Comparison of ENCODE assay signal across 10 mouse cellular contexts in genomic region chr12:72014355-72014776, GRCm38 (mm10). TPM values are rescaled to one million over a fixed set of nuclear protein-coding genes. Genes with fewer than 3 reads are reported as not detected.
DNase-seq lines count a peak whose midpoint lies in the region; ATAC-seq and TF ChIP-seq lines count a peak whose summit lies in the region.
"Had no signal": no experiment of that assay in that cellular context is flagged by ENCODE, and none has a peak within 500 bp of the region (broad histone marks: within the 10 kb centered on the region; RNA-seq: fewer than 3 reads in every experiment).

No protein-coding gene starts in this region.

- H3K4me3 ChIP-seq in hindbrain, postnatal 0 days (ENCODE audit: low read length): no peak overlapping the region
- no peak overlapping the region for H3K4me3 ChIP-seq in hindbrain, embryonic 14.5 days (replicated peaks; ENCODE audit: low read length)
- peak overlapping the region; percentile 27 for H3K4me3 ChIP-seq in brown adipose tissue, adult 24 weeks (ENCODE audit: insufficient read depth, low read depth, low read length)
- H3K4me3 ChIP-seq: hindbrain, embryonic 12.5 days; liver, embryonic 13.5 days had no signal

- 47% methylated on average over 10 of the region's 10 CpGs for WGBS in hindbrain, postnatal 0 days
- WGBS in hindbrain, embryonic 14.5 days: 59% methylated on average over 10 of the region's 10 CpGs

- no peaks in the 10 kb centered on the region for H3K9me3 ChIP-seq in hindbrain, postnatal 0 days (ENCODE audit: low read length)
- no peaks in the 10 kb centered on the region for H3K9me3 ChIP-seq in hindbrain, embryonic 14.5 days (ENCODE audit: control insufficient read depth, low read length)
- H3K9me3 ChIP-seq: hindbrain, embryonic 12.5 days; liver, embryonic 13.5 days had no signal

- DNase-seq in hindbrain, postnatal 0 days (ENCODE audit: low spot score): peak; percentile 27
- no peak for DNase-seq in hindbrain, embryonic 14.5 days (ENCODE audit: low spot score)
- DNase-seq in B cell, adult 2 months: peak; percentile 1 to 4
- DNase-seq in lung, postnatal 14 days: peak; percentile 7
- no peak for DNase-seq in liver
- DNase-seq in ovary, postnatal 10 days (ENCODE audit: low spot score): no peak
- DNase-seq: liver, embryonic 13.5 days had no signal

- H3K27me3 ChIP-seq in hindbrain, postnatal 0 days (ENCODE audit: insufficient read depth, low read length): no peaks in the 10 kb centered on the region
- no peaks in the 10 kb centered on the region for H3K27me3 ChIP-seq in hindbrain, embryonic 14.5 days (ENCODE audit: control insufficient read depth, insufficient read depth, low read length)
- H3K27me3 ChIP-seq: hindbrain, embryonic 12.5 days; liver, embryonic 13.5 days had no signal

- H3K36me3 ChIP-seq in hindbrain, postnatal 0 days (ENCODE audit: insufficient read depth, low read length): no peaks in the 10 kb centered on the region
- no peaks in the 10 kb centered on the region for H3K36me3 ChIP-seq in hindbrain, embryonic 14.5 days (replicated peaks; ENCODE audit: control insufficient read depth, insufficient read depth)
- H3K36me3 ChIP-seq: hindbrain, embryonic 12.5 days; liver, embryonic 13.5 days had no signal

- no peaks in the 10 kb centered on the region for H3K4me1 ChIP-seq in hindbrain, postnatal 0 days (ENCODE audit: insufficient read depth, low read length)
- H3K4me1 ChIP-seq in hindbrain, embryonic 14.5 days (replicated peaks; ENCODE audit: control insufficient read depth, insufficient read depth, low read length): no peaks in the 10 kb centered on the region
- H3K4me1 ChIP-seq in brown adipose tissue, adult 24 weeks (ENCODE audit: control insufficient read depth, insufficient read depth, insufficient read length, low read length): no peaks in the 10 kb centered on the region; the same call in 1 of the 2 replicates
- H3K4me1 ChIP-seq: hindbrain, embryonic 12.5 days; liver, embryonic 13.5 days had no signal

- no peak for TF ChIP-seq CTCF in hindbrain, postnatal 0 days (IDR thresholded peaks at IDR 0.05; ENCODE audit: low read depth)

- peak overlapping the region; percentile 9; the same call in 1 of the 2 replicates for H3K4me2 ChIP-seq in hindbrain, postnatal 0 days (ENCODE audit: low read depth, low read length)
- H3K4me2 ChIP-seq in hindbrain, embryonic 14.5 days (replicated peaks): no peak overlapping the region
- H3K4me2 ChIP-seq: hindbrain, embryonic 12.5 days; liver, embryonic 13.5 days had no signal

- no peak overlapping the region for H3K27ac ChIP-seq in hindbrain, postnatal 0 days
- H3K27ac ChIP-seq in hindbrain, embryonic 14.5 days: no peak overlapping the region
- H3K27ac ChIP-seq in brown adipose tissue, adult 24 weeks (replicated peaks; ENCODE audit: low read depth, low read length): peak overlapping the region; percentile 58
- H3K27ac ChIP-seq: hindbrain, embryonic 12.5 days; liver, embryonic 13.5 days had no signal

- peak; percentile 58; the same call in 1 of the 2 replicates for ATAC-seq in hindbrain, postnatal 0 days
- ATAC-seq in hindbrain, embryonic 14.5 days (ENCODE audit: low FRiP score): no peak
- no peak for ATAC-seq in erythroblast, adult 5-6 weeks (replicated peaks; ENCODE audit: low FRiP score, poor library complexity, severe bottlenecking)

- no peak overlapping the region for H3K9ac ChIP-seq in hindbrain, postnatal 0 days (replicated peaks; ENCODE audit: low read length)
- H3K9ac ChIP-seq in hindbrain, embryonic 14.5 days: no peak overlapping the region
- H3K9ac ChIP-seq: hindbrain, embryonic 12.5 days; liver, embryonic 13.5 days had no signal

RNA-seq across cellular contexts. Expression of gene Gpr135, which starts 56.6 kb away (rescaled TPM):
- 20.5 and 23.7 TPM in 2 replicates for total RNA-seq in hindbrain, postnatal 0 days (2014; rRNA removed)
- polyA plus RNA-seq in hindbrain, postnatal 0 days (2015; fragmentation: Nextera tagmentation; extraction: Ambion mirVana): 11.0 and 11.5 TPM in 2 replicates
- 7.3 and 9.4 TPM in 2 replicates for polyA plus RNA-seq in hindbrain, embryonic 14.5 days (2014; fragmentation: Nextera tagmentation; extraction: Ambion mirVana)
- polyA plus RNA-seq in brown adipose tissue, adult 24 weeks (2012; ENCODE audit: insufficient read depth, insufficient read length, missing spikeins): 3.5 and 4.0 TPM in 2 replicates
- total RNA-seq in erythroblast, adult 5-6 weeks (2015; ENCODE audit: low replicate concordance): not detected in 2 replicates
- not detected in 2 replicates for total RNA-seq in erythroblast, adult 5-6 weeks (2017; ENCODE audit: low replicate concordance)

Comparison
In these comparisons a context has a peak if more than half of its experiments do, and no peak if none do; other contexts are left out.
1. DNase-seq: peak in hindbrain, postnatal 0 days (single experiment), B cell, adult 2 months (2 of 2) and lung, postnatal 14 days (single experiment); none in hindbrain, embryonic 14.5 days (single experiment), liver (single experiment) and ovary, postnatal 10 days (single experiment).